Mouse (Mus musculus): Measurements from ENCODE around the gene Mef2d.

DNA sequence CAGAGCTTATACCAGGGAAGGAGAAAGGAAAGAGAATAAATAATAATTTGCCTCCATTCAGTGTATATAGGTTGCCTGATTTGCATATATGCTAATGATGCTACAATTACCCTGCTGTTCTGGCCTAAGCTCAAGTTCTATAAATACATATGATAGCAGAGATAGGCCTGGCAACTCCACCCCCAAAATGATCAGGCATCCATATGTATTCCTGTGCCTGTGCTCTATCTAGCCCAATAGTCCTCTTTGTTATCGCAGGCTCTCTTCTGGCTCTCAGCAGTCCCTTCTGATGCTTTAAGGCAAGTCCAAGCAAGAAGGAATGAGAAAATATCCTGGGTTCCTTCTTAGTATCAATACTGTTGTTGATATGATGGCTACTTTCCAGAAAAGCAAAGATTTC lies 62.6 kb downstream of the Mef2d start:
- TF ChIP-seq GATA1 (IDR thresholded peaks at IDR 0.05; ENCODE audit: borderline replicate concordance, low read length) (no peak), FLI1 (IDR thresholded peaks at IDR 0.05; ENCODE audit: low read length) (no peak)
